In genomic region chr16:26041021-26041928, GRCm38 (mm10) we compare ENCODE assay signal across 8 mouse cellular contexts.
DNase-seq lines count a peak whose midpoint lies in the region; ATAC-seq lines count a peak whose summit lies in the region.

No protein-coding gene starts in this region.

- WGBS in embryonic facial prominence, embryonic 11.5 days = 27% methylated on average over 12 of the region's 12 CpGs
- 74% methylated on average over 12 of the region's 12 CpGs for WGBS in forebrain, embryonic 15.5 days

- H3K27me3 ChIP-seq in embryonic facial prominence, embryonic 11.5 days (ENCODE audit: control insufficient read depth, insufficient read depth, low read length) = no peaks in the 10 kb centered on the region
- H3K27me3 ChIP-seq in forebrain, embryonic 15.5 days = no peaks in the 10 kb centered on the region

- peak overlapping the region; percentile 77 for H3K27ac ChIP-seq in embryonic facial prominence, embryonic 11.5 days (replicated peaks; ENCODE audit: low read depth, low read length)
- H3K27ac ChIP-seq in forebrain, embryonic 15.5 days (replicated peaks) = no peak overlapping the region

- DNase-seq in right cerebral cortex, adult 18-20 months = peak; percentile 13
- no peak for DNase-seq in right cerebral cortex, postnatal 25 days
- peak; percentile 88 for DNase-seq in embryonic facial prominence, embryonic 11.5 days (ENCODE audit: low spot score)
- DNase-seq in right cerebral cortex, adult 2 months (ENCODE audit: low spot score in 2 of 2) = no peak
- no peak for DNase-seq in ovary, postnatal 10 days (ENCODE audit: low spot score)

- ATAC-seq in embryonic facial prominence, embryonic 11.5 days (replicated peaks; ENCODE audit: insufficient number of reproducible peaks, low FRiP score, low TSS enrichment, low read depth) = peak; percentile 91
- peak; percentile 92 to 94 for ATAC-seq in hematopoietic stem cell, adult 5-6 weeks (replicated peaks in 1 of 2; ENCODE audit: insufficient read depth in 1 of 2, low FRiP score in 2 of 2, low TSS enrichment in 1 of 2, low read depth in 1 of 2, poor library complexity in 2 of 2, severe bottlenecking in 2 of 2)
- peak; percentile 98 for ATAC-seq in megakaryocyte-erythroid progenitor cell, adult 5-6 weeks (replicated peaks; ENCODE audit: low FRiP score, low TSS enrichment, poor library complexity, severe bottlenecking)
- ATAC-seq in forebrain, embryonic 15.5 days (replicated peaks) = no peak; the same call in 1 of the 2 replicates

- no peaks in the 10 kb centered on the region for H3K9me3 ChIP-seq in embryonic facial prominence, embryonic 11.5 days (replicated peaks; ENCODE audit: control insufficient read depth, low read length)
- H3K9me3 ChIP-seq in forebrain, embryonic 15.5 days = no peaks in the 10 kb centered on the region

- no peak overlapping the region for H3K4me2 ChIP-seq in embryonic facial prominence, embryonic 11.5 days (ENCODE audit: low read depth, low read length)
- H3K4me2 ChIP-seq in forebrain, embryonic 15.5 days (replicated peaks) = no peak overlapping the region

- H3K36me3 ChIP-seq in embryonic facial prominence, embryonic 11.5 days (replicated peaks; ENCODE audit: control insufficient read depth, insufficient read depth, low read depth, low read length) = no peaks in the 10 kb centered on the region
- no peaks in the 10 kb centered on the region for H3K36me3 ChIP-seq in forebrain, embryonic 15.5 days

- H3K4me3 ChIP-seq in embryonic facial prominence, embryonic 11.5 days (ENCODE audit: low read depth, low read length) = no peak overlapping the region
- no peak overlapping the region for H3K4me3 ChIP-seq in forebrain, embryonic 15.5 days

- H3K9ac ChIP-seq in embryonic facial prominence, embryonic 11.5 days (replicated peaks; ENCODE audit: low read length) = no peak overlapping the region
- H3K9ac ChIP-seq in forebrain, embryonic 15.5 days (replicated peaks) = no peak overlapping the region

- H3K4me1 ChIP-seq in embryonic facial prominence, embryonic 11.5 days (ENCODE audit: control insufficient read depth, insufficient read depth, low read length) = no peaks in the 10 kb centered on the region; the same call in 1 of the 2 replicates
- no peaks in the 10 kb centered on the region for H3K4me1 ChIP-seq in forebrain, embryonic 15.5 days

Comparison
In these comparisons a context has a peak if more than half of its experiments do, and no peak if none do; other contexts are left out.
1. DNase-seq: peak in right cerebral cortex, adult 18-20 months (single experiment) and embryonic facial prominence, embryonic 11.5 days (single experiment); none in right cerebral cortex, postnatal 25 days (single experiment), right cerebral cortex, adult 2 months (0 of 2) and ovary, postnatal 10 days (single experiment).